Comparison of ENCODE assay signal across 8 mouse cellular contexts in genomic region chr7:34133117-34133762, GRCm38 (mm10). TPM values are rescaled to one million over a fixed set of nuclear protein-coding genes. Genes with fewer than 3 reads are reported as not detected.
A peak's percentile ranks its signal among the peaks of the same experiment; 100 is the strongest.
DNase-seq lines count a peak whose midpoint lies in the region; ATAC-seq and TF ChIP-seq lines count a peak whose summit lies in the region.

Wtip (minus strand) TSS chr7:34133268.

- peak within 1 kb of the TSS; percentile 56 for H3K4me3 ChIP-seq in layer of hippocampus, adult 2 months
- H3K4me3 ChIP-seq in lung, embryonic 15.5 days, result peak within 1 kb of the TSS; percentile 72

- WGBS in lung, embryonic 15.5 days, result 4% methylated on average over 45 of the region's 65 CpGs

- DNase-seq in Patski (ENCODE audit: low read depth, low spot score), result no peak
- peak; percentile 14 to 25 for DNase-seq in cerebellum, adult 18-20 months
- DNase-seq in heart, postnatal 36 days, result peak; percentile 74 to 81
- DNase-seq in layer of hippocampus, adult 2 months (ENCODE audit: low spot score in 2 of 2), result peak in 1 of 2 experiments; percentile 60
- DNase-seq in retina, embryonic 14.5 days (ENCODE audit: low spot score), result peak; percentile 83

- H3K4me2 ChIP-seq in lung, embryonic 15.5 days, result peak within 1 kb of the TSS; percentile 66

- peaks cover 27% of the 10 kb centered on the region for H3K4me1 ChIP-seq in lung, embryonic 15.5 days

- ATAC-seq in Patski, result peak; percentile 74
- ATAC-seq in frontal cortex, adult (ENCODE audit: low TSS enrichment), result peak; percentile 51; the same call in 1 of the 2 replicates
- peak; percentile 92 for ATAC-seq in lung, embryonic 15.5 days (ENCODE audit: borderline replicate concordance, extremely low read depth, low FRiP score, low TSS enrichment)
- no peak for ATAC-seq in erythroid progenitor cell, adult 5-6 weeks (replicated peaks; ENCODE audit: low FRiP score, poor library complexity, severe bottlenecking)

- no peaks in the 10 kb centered on the region for H3K9me3 ChIP-seq in lung, embryonic 15.5 days

- peak within 1 kb of the TSS; percentile 77 for H3K27ac ChIP-seq in layer of hippocampus, adult 2 months
- peak within 1 kb of the TSS; percentile 85 for H3K27ac ChIP-seq in lung, embryonic 15.5 days

- no peak for TF ChIP-seq CTCF in Patski (IDR thresholded peaks at IDR 0.05)
- TF ChIP-seq CTCF in layer of hippocampus, adult 2 months (conservative IDR thresholded peaks at IDR 0.05), result no peak

- in situ Hi-C loops in Patski (cut with MboI; ENCODE audit: low pct_unique_long_range_greater_than_20kb), result no loop called here

- CTCF ChIA-PET in Patski (lab: Charles Lee), result no interaction called here

- H3K36me3 ChIP-seq in lung, embryonic 15.5 days, result no peaks in the 10 kb centered on the region

- H3K9ac ChIP-seq in lung, embryonic 15.5 days, result peak within 1 kb of the TSS; percentile 84

- intact Hi-C loops in heart, postnatal 36 days (cut with DNase I), result loop anchor here (2.0 to 5.0 kb wide), 2 partner anchors 36 to 64 kb away; partner anchors contain the start of genes Pdcd2l and Uba2

- no peaks in the 10 kb centered on the region for H3K27me3 ChIP-seq in Patski
- H3K27me3 ChIP-seq in lung, embryonic 15.5 days, result no peaks in the 10 kb centered on the region

- POLR2A ChIA-PET in Patski (lab: Charles Lee), result no interaction called here

RNA-seq across cellular contexts. Expression of gene Wtip, which starts in this region (rescaled TPM):
- 51.1 TPM for polyA plus RNA-seq in Patski (2021)
- total RNA-seq in heart, postnatal 36 days (2021), result 10 to 100 TPM in 1 of 2 experiments, 1 to 10 TPM in 1; 8.6 to 10.3 TPM
- 10 to 100 TPM; 11.7 to 12.3 TPM for total RNA-seq in layer of hippocampus, adult 2 months (2021)
- polyA plus RNA-seq in lung, embryonic 15.5 days (2015; fragmentation: Nextera tagmentation; extraction: Ambion mirVana), result 7.6 and 8.9 TPM in 2 replicates
- not detected in 2 replicates for total RNA-seq in erythroid progenitor cell, adult 5-6 weeks (2015; ENCODE audit: low replicate concordance)
- not detected in 2 replicates for total RNA-seq in erythroid progenitor cell, adult 5-6 weeks (2017; ENCODE audit: low replicate concordance)

Comparison
In these comparisons a context has a peak if more than half of its experiments do, and no peak if none do; other contexts are left out.
1. RNA of gene Wtip (total RNA-seq): 11.7 to 12.3 TPM in layer of hippocampus, adult 2 months and 8.6 to 10.3 TPM in heart, postnatal 36 days; not detected in erythroid progenitor cell, adult 5-6 weeks; every median in the first group is over 4 times any median in the second.